Mouse (Mus musculus): ENCODE data around the gene Cep68.
"Not testable (repeated sequence)": the region's sequence is repeated elsewhere in the genome, so short reads cannot be mapped to it uniquely, and the experiment has no call there.

The Cep68 gene

DNA sequence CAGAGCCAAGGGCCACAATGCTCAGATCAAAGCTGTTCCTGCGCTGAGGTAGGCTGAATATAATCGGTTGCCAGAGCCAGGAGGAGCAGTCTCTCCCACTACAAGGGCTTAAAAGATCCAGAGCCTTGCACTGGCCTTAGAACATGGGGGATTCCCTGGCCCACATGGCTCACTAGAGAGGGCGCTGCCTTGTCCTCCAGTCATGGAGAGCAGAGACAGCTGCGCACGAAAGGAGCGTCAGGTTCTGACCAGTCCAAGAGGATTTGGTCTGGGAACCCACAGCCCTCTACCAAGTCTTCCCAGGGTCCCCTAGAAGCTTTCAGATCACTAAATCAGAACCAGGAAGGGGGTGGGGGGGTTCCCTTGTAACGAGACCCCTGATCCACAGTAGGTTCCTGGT is 7.9 kb downstream of the Cep68 start:
- DNase-seq = no peak

DNA sequence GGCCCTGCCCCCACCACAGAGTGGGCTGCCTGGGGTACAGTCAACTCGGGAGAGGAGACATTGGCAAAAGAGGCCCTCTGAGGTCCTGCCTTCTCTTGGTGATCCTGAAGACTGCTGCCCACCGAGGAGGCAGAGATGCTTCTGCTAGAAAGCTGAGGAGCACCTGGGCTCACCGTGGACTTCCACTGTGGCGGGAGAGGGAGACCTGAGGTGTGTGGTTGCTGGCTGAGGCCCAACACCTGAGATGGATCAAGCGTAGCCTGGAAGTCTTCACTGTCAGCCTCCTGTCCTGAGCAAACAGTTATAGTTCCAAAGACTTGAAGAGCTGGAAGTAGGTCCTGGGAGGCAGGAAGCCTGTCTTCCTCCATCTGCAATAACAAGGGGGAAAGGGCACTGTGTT is 8.9 kb downstream of the Cep68 start:
- no peak for DNase-seq

DNA sequence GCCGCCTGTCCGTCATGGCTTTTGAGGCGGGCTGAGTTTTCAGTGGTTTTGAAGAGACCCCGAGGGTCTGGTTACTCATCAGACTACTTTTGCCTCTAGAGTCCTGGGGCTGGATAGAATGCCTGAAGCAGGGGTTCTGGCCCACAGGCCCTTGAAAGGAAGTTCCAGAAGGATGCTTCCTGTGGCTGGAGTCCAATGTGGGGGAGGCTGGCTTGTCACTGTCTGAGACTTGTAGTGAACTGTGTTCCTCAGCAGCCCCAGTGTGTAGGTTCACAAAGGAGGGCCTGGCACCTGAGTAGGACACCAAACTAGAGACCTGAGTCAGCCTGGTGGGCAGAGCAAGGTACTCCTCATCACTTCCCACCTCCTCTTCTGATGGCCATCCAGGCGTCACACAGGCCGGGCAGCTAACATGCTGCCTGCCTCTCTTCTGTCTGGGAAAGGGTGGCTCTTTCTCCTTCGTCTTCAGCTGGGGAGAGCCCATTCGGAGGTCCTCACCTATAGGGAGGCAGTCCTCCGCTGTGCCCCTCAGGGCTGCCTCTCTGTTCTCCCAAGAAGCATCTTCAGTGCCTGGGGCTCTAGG is 9.9 kb downstream of the Cep68 start:
- no peak for DNase-seq

DNA sequence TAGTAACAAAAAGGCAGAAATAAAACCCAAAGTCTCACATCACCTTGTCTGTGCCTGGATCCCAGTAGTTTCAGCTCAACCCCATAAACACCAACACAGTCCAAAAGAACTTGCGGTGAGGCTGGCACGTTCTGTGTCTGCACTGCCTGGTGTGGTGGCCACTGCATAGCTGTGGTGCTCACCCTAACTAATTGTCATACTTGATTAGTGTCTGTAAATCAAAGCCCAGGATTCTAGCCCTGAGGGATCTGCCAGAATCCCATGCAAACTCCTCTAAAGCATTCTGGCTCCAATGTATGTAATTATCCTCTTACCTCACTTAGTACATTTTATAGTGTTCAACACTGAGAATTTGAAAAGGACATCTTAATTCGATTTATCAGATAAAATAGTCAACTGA is 11.3 kb downstream of the Cep68 start:
- no peak for DNase-seq

DNA sequence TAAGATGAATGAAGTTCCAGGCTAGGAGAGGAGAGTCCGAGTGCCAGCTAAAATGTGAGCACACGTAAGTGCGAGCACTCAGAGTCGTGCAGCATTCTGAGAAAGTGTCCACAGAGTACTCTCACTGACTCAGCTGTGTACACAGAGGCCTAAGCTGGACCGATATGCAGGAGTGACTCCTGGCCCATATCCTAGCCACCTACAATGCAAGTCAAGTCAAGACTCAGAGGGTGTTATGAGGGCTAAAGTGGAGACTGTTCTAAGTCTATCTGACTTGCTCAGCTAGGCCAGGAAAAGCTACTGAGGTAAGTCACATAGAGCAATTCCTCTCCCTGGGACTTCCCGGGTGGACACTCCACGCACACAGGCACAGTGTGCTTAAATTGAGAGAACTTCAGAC is 12.2 kb downstream of the Cep68 start:
- DNase-seq = no peak

DNA sequence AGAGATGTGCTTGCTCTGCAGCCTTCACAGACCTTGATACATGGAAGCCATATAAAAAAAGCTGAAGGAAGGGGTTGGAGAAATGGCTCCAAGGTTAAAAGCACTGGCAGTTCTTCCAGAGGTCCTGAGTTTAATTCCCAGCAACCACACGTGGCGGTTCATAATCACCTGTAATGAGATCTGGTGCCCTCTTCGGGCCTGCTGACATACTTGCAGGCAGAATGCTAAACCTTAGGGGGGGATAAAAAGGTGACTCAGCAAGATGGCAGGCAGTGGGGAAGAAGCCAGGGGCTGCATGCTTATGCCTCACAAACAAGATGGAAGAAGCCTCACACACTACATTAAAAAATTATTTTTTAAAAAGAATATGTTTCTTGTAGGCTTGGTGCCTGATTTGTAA is 15.0 kb downstream of the Cep68 start:
- no peak for DNase-seq

DNA sequence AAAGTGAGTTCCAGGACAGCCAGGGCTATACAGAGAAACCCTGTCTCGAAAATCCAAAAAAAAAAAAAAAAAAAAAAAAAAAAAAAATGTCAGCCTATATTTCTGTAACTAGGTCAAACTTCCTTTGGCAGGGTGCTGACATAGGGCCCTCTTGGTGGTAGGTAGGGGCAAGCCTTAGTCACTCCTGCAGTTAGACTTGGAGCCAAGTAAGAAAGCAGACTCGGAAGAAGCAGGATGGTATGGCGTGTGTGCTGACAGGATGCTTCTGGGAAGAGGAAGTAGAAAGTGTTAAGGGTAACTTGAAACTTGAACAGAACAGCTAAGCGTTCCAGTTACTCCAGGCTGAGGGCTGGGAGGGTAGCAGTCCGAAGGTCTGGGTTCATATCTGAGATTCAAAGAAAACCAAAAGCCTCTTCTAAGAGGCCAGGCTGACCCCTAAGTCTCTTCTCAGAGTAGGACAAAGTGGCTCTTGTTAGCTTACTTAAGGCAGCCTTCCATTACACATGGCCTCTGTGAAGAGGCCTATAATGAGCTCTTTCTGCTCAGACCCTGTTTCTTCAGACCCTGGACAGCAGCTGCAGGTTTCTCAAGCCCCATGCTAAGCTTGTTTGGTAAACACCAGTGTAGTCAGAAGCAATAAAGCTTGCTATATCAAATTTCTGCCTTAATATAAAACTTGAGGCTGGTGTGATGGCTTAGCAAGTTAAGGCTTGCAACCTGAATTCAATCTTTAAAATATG is 17.0 kb downstream of the Cep68 start:
- DNase-seq = no peak

DNA sequence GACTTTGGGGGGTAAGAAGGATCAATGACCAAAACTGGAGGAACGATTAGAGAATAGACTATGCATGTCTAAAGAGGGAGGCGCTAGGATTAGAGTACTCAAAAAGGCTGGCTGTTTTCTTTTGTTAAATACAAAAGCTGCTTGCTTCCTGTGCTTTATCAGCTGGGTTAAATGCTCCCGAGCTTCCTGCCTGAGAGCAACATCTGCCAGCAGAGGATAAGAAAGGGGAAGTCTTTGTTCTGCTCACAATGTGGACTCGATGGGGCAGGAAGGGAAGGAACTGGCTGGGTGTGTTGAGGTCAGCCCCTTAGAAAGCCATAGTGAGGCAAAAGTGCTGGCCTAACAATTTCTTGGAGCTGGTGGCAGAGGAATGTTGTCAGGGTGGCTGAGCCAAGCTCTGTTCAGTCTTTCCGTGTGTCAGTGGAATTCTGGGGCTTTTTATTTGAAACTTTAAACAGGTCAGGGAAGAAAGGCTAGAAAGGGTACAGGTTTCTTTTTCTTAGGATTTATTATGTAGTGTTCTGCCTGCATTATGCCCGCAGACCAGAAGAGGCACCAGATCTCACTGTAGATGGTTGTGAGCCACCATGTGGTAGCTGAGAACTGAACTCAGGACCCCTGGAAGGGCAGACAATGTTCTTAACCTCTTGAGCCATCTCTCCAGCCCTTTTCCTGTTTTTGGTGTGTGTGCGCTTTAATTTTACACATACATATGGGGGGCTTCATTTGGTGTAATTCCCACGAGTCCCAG is 17.9 kb downstream of the Cep68 start:
- no peak for DNase-seq

DNA sequence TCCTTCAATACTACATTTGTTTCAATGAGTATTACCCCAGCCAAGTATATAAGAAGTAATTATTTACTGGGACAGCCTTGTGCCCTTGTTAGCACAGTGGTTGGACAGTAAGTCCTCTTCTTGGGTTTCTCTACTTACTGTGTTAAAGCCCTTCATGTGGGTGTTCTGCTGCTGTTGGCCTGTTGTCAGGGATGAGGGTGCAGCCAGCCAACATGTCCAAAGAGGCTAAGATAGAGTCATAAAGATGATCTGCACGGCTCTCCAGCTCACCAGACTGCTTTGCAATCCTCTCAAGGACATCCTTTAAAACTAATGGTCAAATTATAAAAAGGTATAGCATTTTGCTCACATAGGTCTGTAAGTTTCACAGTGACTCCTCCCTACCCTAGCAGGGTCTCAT is 18.9 kb downstream of the Cep68 start:
- no peak for DNase-seq

DNA sequence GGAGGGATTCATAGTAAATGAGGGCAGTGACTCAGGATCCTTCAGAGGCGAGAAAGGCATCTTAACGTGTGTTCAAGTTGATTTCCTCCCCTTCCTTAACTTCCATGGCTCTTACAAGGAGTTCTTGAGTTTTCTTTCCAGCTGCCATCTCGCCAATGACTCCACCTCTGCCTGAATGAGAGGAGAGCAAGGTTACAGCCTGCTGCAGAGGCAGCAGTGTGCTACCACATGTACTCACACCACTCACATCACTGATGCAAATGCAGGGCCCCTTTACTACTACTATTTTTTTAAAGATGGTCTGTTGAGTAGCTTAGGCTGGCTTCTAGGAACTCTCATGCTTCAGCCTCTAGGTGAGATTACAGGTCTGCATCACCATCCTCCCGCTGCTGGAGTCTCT is 19.9 kb downstream of the Cep68 start:
- no peak for DNase-seq

DNA sequence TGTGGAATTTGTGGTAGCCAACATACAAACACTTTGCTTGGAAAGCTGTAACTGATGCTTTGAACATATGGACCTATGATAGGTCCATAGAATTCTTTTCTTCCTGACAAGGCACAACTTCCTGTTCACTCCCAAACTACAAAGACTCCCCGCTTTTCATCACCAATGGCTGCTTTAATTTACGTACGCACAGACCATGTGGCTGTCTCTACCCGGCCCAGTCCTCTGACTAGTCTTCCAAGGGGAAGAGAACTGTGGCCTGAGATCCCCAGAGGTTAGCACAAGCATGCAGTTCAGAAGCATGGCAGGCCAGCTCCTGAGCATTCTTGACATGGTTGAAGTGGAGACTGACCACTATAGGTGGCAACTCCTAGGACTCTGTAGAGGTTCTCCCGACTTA is 20.6 kb downstream of the Cep68 start:
- DNase-seq = no peak

DNA sequence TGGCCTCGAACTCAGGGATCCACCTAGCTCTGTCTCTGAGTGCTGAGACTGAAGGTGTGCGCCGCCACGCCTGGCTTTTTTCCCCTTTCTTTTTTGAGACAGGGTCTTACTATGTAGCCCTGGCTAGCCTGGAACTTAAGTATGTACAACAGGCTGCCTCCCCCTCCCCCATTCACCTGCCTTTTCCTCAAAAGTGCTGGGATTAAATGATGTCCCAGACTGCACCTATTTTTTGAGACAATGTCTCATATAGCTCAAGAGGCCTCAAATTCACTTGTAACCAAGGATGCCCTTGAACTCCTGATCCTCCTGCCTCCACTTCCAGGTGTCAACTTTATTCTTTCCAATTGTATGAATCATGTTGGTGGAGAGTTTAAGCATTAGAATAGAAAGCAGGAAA is 23.3 kb downstream of the Cep68 start:
- no peak for DNase-seq

DNA sequence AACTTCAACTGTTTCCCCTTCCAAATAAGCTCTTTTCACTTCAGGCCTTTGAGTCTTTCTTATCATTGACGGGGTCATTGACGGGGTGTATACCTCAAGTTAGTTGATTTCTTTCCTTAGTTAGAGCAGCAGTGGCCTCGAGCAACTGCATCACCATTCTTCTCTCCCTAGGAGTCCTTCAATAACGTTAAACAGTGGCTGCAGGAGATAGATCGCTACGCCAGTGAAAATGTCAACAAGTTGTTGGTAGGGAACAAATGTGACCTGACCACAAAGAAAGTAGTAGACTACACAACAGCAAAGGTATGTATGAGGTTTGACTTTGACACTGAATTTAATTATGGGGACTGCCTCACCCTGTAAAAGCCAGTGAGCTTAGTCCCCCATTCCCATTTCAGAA is 25.0 kb downstream of the Cep68 start:
- no peak for DNase-seq

DNA sequence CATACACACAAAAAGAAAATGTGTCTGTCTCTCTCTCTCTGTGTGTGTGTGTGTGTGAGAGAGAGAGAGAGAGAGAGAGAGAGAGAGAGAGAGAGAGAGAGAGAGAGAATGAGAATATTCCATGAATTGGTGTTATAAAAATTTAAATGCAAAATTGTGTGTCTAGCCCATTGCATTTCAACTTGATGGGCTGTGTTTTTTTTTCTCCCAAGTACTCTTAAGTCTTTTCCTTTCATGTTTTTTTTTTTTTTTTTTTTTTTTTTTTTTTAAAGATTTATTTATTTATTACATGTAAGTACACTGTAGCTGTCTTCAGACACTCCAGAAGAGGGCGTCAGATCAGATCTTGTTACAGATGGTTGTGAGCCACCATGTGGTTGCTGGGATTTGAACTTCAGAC is 27.6 kb downstream of the Cep68 start:
- not testable (repeated sequence) for DNase-seq

DNA sequence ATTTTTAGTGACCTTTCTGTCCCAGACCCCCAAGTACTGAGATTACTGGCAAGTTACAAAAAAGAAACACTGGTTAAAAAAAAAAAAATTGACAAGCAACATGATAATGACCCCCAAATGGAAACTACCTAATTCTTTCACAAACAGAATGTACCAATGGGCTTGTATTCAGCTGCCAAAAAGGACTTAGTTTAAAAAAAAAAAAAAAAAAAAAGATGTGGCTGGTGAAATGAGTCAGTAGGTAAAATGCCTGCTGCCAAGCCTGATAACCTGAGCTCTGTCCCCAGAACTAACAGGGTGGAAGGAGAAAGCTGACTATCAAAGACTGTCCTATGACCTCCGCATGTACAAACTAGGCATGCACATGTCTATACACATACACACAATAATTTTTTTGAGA is 32.0 kb downstream of the Cep68 start:
- DNase-seq = no peak

DNA sequence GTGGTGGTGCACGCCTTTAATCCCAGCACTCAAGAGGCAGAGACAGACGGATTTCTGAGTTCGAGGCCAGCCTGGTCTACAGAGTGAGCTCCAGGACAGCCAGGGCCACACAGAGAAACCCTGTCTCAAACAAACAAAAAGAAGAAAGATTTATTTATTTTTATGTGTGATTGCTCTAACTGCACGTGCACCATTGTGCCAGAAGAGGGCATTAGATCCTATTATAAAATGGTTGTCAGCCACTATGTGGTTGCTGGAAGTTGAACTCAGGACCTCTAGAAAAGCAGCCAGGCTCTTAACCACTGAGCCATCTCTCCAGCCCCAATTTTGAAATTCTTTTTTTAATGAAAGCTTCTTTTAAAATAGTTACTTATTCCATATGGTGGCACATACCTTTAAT is 32.8 kb downstream of the Cep68 start:
- DNase-seq = no peak

DNA sequence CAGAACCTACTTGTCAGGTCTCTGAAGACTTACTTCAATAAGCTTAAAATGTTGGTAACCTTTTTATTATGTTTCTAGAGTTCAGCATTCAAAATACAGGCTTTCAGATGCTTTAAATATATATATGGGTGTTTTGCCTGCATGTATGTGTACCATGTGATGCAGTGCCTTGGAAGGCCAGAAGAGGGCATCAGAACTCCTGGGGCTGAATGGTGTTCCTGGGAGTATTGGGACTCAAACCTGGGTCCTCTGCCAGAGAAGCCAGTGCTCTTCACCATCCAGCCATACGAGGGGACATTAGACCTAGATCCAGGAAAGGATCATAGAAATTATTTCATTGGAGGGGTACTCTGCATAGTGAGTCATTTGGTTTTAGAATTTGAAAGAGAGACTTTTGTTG is 34.5 kb downstream of the Cep68 start:
- no peak for DNase-seq

DNA sequence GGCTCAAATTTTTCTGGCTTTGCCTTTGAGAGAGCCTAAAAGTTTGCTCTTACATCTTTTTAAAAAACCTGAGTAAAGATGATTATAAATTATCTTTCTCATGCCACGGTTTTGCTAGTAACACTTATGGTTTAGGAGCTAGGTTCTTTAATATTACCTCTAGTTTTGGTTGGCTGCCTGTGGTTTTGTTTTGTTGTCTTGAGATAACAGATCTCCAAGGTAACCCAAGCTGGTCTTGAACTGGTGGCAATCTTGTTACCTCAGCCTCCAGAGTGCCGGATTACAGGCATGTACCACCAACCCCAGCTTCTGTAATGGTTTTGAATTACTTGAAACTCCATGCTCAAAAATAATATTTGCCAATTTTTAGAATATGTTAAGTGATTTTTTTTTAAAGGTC is 37.4 kb downstream of the Cep68 start:
- DNase-seq = no peak

DNA sequence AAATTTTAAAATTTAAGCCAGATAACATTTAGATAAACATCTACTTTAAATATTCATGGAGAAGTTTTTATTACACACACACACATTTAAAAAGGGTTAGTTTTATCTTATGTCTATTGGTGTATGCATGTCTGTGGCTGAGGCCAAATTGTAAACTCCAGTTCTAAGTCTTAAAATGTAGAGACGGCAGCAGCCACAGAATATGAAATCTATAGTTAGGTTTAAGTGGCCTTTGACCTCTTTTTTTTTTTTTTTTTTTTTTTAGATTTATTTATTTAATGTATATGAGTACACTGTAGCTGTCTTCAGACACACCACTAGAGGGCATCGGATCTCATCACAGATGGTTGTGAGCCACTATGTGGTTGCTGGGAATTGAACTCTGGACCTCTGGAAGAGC is 41.6 kb downstream of the Cep68 start:
- no peak for DNase-seq

DNA sequence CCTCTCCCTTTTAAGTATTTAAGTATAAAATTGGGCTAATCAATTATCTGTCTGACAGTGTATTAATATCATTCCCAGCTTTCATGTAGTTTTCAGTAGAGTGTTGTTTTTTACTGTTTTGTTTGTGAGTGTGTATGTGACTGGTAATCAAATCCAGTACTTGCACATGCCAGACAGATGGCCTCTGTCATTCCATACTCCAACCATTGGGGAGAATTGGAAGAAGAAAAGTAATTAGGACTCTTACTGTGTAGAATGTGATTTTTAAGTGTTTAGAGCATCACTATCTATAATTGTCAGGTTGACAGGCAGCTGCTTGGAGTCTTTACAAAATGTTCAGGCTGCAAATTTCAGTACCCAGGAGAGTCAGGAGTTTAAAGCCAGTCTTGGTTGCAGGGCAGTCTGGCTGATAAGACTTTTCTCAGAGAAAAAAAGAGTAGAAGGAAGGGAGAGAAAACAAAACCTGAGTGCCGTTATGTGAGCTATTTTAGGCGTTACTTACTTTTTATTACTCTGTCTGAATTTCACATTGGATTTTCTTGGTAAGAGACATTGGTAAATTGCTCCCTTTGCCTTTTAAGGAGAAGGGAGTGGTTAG is 42.5 kb downstream of the Cep68 start:
- no peak for DNase-seq

DNA sequence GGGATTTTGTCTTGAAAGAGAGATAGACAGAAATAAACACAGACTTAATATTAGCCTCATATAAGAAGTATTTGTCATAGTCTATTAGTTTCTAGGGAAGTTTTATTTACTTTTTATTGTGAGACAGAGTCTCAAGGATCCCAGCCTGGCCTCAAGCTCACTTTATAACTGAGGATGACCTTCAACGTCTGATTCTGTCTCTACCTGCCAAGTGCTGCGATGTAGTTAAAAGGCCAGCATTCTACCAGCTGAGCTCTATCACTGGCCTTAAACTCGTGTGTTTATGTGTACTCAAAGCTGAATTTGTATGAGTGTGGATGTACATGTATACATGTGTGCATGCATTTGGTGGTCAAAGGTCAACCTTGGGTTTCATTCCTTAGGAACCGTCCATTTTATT is 43.7 kb downstream of the Cep68 start:
- no peak for DNase-seq

DNA sequence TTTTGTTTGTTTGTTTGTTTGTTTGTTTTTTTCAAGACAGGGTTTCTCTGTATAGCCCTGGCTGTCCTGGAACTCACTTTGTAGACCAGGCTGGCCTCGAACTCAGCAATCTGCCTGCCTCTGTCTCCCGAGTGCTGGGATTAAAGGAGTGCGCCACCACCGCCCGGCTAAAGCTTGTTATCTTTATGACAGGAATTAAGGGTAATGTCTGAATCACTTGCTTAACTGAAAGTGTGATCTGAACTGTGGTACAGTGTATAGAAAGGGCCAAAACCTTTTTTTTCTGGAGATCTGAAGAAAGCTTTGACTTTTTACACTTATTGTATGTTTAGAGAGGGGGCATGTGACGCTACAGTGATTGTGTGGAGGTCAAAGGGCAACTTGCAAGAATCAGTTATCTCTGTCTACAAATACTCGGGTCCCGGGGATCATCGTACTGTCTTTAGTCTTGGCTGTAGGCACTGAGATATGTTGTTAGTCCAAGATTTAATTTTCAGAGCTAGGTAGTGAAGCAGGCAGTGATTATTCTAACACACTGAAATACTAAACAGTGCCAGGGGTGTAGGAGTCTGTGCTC is 44.3 kb downstream of the Cep68 start:
- DNase-seq = no peak

DNA sequence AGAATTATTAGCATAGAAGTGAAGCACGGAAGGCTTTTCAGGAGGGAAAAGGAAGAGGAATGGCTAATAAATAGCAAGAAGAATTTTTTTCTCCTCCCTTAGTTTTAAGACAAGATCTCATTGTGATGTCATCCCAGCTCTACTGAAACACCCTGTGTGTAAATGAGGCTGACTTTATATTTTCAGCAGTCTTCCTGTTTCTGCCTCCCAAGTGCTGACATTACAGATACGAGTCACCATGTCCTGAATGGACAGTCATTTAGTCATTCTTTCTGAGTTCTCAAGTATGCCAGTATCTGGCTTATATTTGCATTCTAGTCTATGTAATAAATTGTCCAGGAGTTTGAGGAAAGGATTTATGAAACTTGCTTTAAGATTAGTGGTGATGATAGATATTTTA is 44.9 kb downstream of the Cep68 start:
- DNase-seq = no peak
